Mouse (Mus musculus): Measurements from ENCODE around the gene Tmem201.

GRCm38 (mm10) chr4:149705298-149705697 lies 32.5 kb downstream of the Tmem201 start:
- TF ChIP-seq ZC3H11A (IDR thresholded peaks at IDR 0.05; ENCODE audit: low read depth, low read length): no peak
- TF ChIP-seq JUND (conservative IDR thresholded peaks at IDR 0.05; ENCODE audit: low read depth, low read length): no peak
- TF ChIP-seq CTCF (conservative IDR thresholded peaks at IDR 0.05 in 1 of 2, IDR thresholded peaks at IDR 0.05 in 1 of 2; ENCODE audit: low read depth in 2 of 2, low read length in 2 of 2): no peak
- TF ChIP-seq USF2 (conservative IDR thresholded peaks at IDR 0.05; ENCODE audit: low read depth, low read length): no peak
- TF ChIP-seq E2F4 (IDR thresholded peaks at IDR 0.05; ENCODE audit: insufficient replicate concordance, low read depth, low read length): no peak
- no peak for TF ChIP-seq EP300 (IDR thresholded peaks at IDR 0.05; ENCODE audit: low read length)
